In the genomic region with DNA sequence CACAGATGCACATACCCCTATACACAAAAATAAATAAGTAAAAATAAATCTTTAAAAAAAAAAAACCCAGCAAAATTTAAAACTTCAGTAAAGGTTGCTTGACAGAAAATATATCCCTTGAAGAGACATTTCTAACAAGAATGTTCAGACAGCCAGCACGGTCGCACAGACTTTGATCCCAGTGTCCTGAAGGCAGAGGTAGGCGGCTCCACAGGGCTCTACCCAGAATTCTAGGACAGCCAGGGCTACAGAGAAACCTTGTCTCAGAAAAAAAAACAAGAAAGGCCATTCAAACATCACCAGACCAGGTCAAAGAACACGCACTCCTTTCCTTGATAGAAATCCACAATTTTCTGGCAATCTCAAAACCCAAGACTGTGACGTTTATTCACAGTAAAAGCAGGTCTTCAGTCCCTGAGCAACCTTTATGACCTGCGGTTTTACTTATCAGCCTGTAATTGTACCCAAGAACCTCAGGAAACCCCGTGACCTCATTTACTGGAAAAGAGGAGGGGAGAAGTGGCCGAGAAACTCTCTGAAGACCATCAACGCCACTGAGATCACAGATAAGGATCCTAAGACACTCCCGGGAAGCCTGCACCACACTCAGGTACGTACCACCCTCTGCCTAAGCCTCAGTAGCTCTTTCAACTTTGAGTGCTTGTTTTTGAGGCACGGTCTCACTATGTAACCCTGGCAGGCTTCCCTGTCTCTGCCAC, we compare ENCODE assay signal across 18 mouse cellular contexts. TPM values are rescaled to one million over a fixed set of nuclear protein-coding genes. Genes with fewer than 3 reads are reported as not detected.
DNase-seq lines count a peak whose midpoint lies in the region; ATAC-seq and TF ChIP-seq lines count a peak whose summit lies in the region.
"Had no signal": no experiment of that assay in that cellular context is flagged by ENCODE, and none has a peak within 500 bp of the region (broad histone marks: within the 10 kb centered on the region; RNA-seq: fewer than 3 reads in every experiment).

No protein-coding gene starts in this region.

- no peaks in the 10 kb centered on the region for H3K27me3 ChIP-seq in kidney, adult 2 months (replicated peaks; ENCODE audit: control insufficient read depth, insufficient read depth, low read length)
- H3K27me3 ChIP-seq in kidney, embryonic 16.5 days (ENCODE audit: insufficient read depth, low read length): no peaks in the 10 kb centered on the region
- H3K27me3 ChIP-seq in intestine, embryonic 14.5 days (replicated peaks; ENCODE audit: control insufficient read depth, insufficient read depth, low read length): no peaks in the 10 kb centered on the region
- H3K27me3 ChIP-seq in midbrain, embryonic 11.5 days (ENCODE audit: control insufficient read depth, insufficient read depth, low read length): no peaks in the 10 kb centered on the region
- H3K27me3 ChIP-seq: heart, embryonic 15.5 days; hindbrain, embryonic 12.5 days had no signal

- peaks cover 7% of the 10 kb centered on the region for H3K9me3 ChIP-seq in kidney, embryonic 16.5 days (ENCODE audit: low read length)
- 0 out of 2 replicates have a peak, but pooled peaks cover 7% of the 10 kb centered on the region for H3K9me3 ChIP-seq in intestine, embryonic 14.5 days (ENCODE audit: control insufficient read depth, low read length)
- no peaks in the 10 kb centered on the region for H3K9me3 ChIP-seq in midbrain, embryonic 11.5 days (ENCODE audit: control insufficient read depth, low read length)
- H3K9me3 ChIP-seq: heart, embryonic 15.5 days had no signal

- no peaks in the 10 kb centered on the region for H3K36me3 ChIP-seq in kidney, adult 2 months (ENCODE audit: control insufficient read depth, insufficient read depth, low read length)
- peaks cover 20% of the 10 kb centered on the region for H3K36me3 ChIP-seq in kidney, embryonic 16.5 days (ENCODE audit: insufficient read depth, low read length)
- H3K36me3 ChIP-seq in intestine, embryonic 14.5 days (ENCODE audit: control insufficient read depth, insufficient read depth, low read length): peaks cover 27% of the 10 kb centered on the region
- peaks cover 7% of the 10 kb centered on the region; the same call in 1 of the 2 replicates for H3K36me3 ChIP-seq in midbrain, embryonic 11.5 days (ENCODE audit: control insufficient read depth, insufficient read depth, low read length)

- WGBS in kidney, adult 2 months: 66% methylated on average over 12 of the region's 12 CpGs
- WGBS in kidney, embryonic 16.5 days: 70% methylated on average over 12 of the region's 12 CpGs
- WGBS in intestine, embryonic 14.5 days: 50% methylated on average over 12 of the region's 12 CpGs
- 88% methylated on average over 12 of the region's 12 CpGs for WGBS in midbrain, embryonic 11.5 days

- peaks cover 2% of the 10 kb centered on the region; the same call in 1 of the 2 replicates for H3K4me1 ChIP-seq in kidney, adult 2 months (ENCODE audit: control insufficient read depth, insufficient read depth, low read length)
- H3K4me1 ChIP-seq in kidney, embryonic 16.5 days (ENCODE audit: insufficient read depth, low read length): 0 out of 2 replicates have a peak, but pooled peaks cover 4% of the 10 kb centered on the region
- H3K4me1 ChIP-seq in intestine, embryonic 14.5 days (replicated peaks; ENCODE audit: control insufficient read depth, insufficient read depth, low read length): 0 out of 2 replicates have a peak, but pooled peaks cover 3% of the 10 kb centered on the region
- no peaks in the 10 kb centered on the region for H3K4me1 ChIP-seq in midbrain, embryonic 11.5 days (ENCODE audit: control insufficient read depth, insufficient read depth, low read length)
- H3K4me1 ChIP-seq: embryonic facial prominence, embryonic 10.5 days; hindbrain, embryonic 12.5 days had no signal

- TF ChIP-seq CTCF in kidney, adult 2 months (conservative IDR thresholded peaks at IDR 0.05; ENCODE audit: insufficient read depth, insufficient read length, low read depth, low read length): no peak

- ATAC-seq in kidney, embryonic 16.5 days (ENCODE audit: low FRiP score, low TSS enrichment): no peak
- ATAC-seq in intestine, embryonic 14.5 days (replicated peaks; ENCODE audit: low FRiP score, low TSS enrichment, low read depth): peak; percentile 53; the same call in 1 of the 2 replicates
- no peak for ATAC-seq in midbrain, embryonic 11.5 days (ENCODE audit: low FRiP score)

- TF ChIP-seq POLR2A in kidney, adult 2 months (IDR thresholded peaks at IDR 0.05; ENCODE audit: low read depth, low read length): no peak

- H3K27ac ChIP-seq in kidney, adult 2 months (ENCODE audit: insufficient read depth, low read depth, low read length): 0 out of 2 replicates have a peak overlapping the region, but pooled peaks have one; percentile 0
- H3K27ac ChIP-seq in kidney, embryonic 16.5 days (ENCODE audit: low read length): no peak overlapping the region
- no peak overlapping the region for H3K27ac ChIP-seq in intestine, embryonic 14.5 days (ENCODE audit: low read depth)
- no peak overlapping the region for H3K27ac ChIP-seq in midbrain, embryonic 11.5 days (ENCODE audit: low read depth, low read length)
- H3K27ac ChIP-seq: embryonic facial prominence, embryonic 10.5 days; heart, embryonic 15.5 days; hindbrain, embryonic 12.5 days; layer of hippocampus, adult 2 months; macrophage had no signal

- H3K4me2 ChIP-seq in kidney, embryonic 16.5 days (replicated peaks; ENCODE audit: low read depth, low read length): no peak overlapping the region
- no peak overlapping the region for H3K4me2 ChIP-seq in intestine, embryonic 14.5 days (ENCODE audit: low read length)
- H3K4me2 ChIP-seq in midbrain, embryonic 11.5 days: no peak overlapping the region
- H3K4me2 ChIP-seq: heart, embryonic 15.5 days; hindbrain, embryonic 12.5 days had no signal

- H3K4me3 ChIP-seq in kidney, adult 2 months (ENCODE audit: insufficient read depth, low read depth, low read length): no peak overlapping the region
- no peak overlapping the region for H3K4me3 ChIP-seq in kidney, embryonic 16.5 days (ENCODE audit: low read length)
- no peak overlapping the region for H3K4me3 ChIP-seq in intestine, embryonic 14.5 days (ENCODE audit: low read depth, low read length)
- no peak overlapping the region for H3K4me3 ChIP-seq in midbrain, embryonic 11.5 days (ENCODE audit: low read depth, low read length)
- H3K4me3 ChIP-seq: embryonic facial prominence, embryonic 10.5 days; heart, embryonic 15.5 days; hindbrain, embryonic 12.5 days; layer of hippocampus, adult 2 months had no signal

- no peak overlapping the region for H3K9ac ChIP-seq in kidney, embryonic 16.5 days (replicated peaks; ENCODE audit: low read length)
- H3K9ac ChIP-seq in intestine, embryonic 14.5 days (ENCODE audit: low read length): no peak overlapping the region
- H3K9ac ChIP-seq in midbrain, embryonic 11.5 days (ENCODE audit: low read length): no peak overlapping the region
- H3K9ac ChIP-seq: heart, embryonic 15.5 days; hindbrain, embryonic 12.5 days had no signal

- peak; percentile 88 for DNase-seq in kidney, adult 2 months
- DNase-seq in CD4-positive, CD25-positive, alpha-beta regulatory T cell, adult 2 months (ENCODE audit: low read depth, low spot score): peak; percentile 31
- DNase-seq in intestine, embryonic 14.5 days (ENCODE audit: low spot score): no peak
- DNase-seq in kidney, postnatal 36 days: peak; percentile 73 to 78
- DNase-seq in right cerebral cortex, postnatal 25 days: no peak
- DNase-seq in spleen, postnatal 4 days (ENCODE audit: low spot score in 2 of 2): no peak
- no peak for DNase-seq in midbrain, embryonic 11.5 days (ENCODE audit: low spot score, missing footprints)
- DNase-seq: cerebellum, adult 9-10 months; gastrocnemius, postnatal 36 days; retina, postnatal 1 day; spleen, adult 18-20 months; thymus, adult 18-20 months had no signal

RNA-seq across cellular contexts. Expression of a gene that starts 11.7 kb away (rescaled TPM):
- 21.8 and 22.3 TPM in 2 replicates for polyA plus RNA-seq in kidney, adult 2 months (2012; rRNA removed)
- 44.9 and 46.1 TPM in 2 replicates for polyA plus RNA-seq in kidney, embryonic 16.5 days (2015; fragmentation: Nextera tagmentation; extraction: Ambion mirVana)
- polyA plus RNA-seq in intestine, embryonic 14.5 days (2014; fragmentation: Nextera tagmentation; extraction: Ambion mirVana): 62.7 and 64.0 TPM in 2 replicates
- 21.4 and 23.6 TPM in 2 replicates for polyA plus RNA-seq in midbrain, embryonic 11.5 days (2014; fragmentation: Nextera tagmentation; extraction: Ambion mirVana)

RNA-seq across cellular contexts. Expression of a gene that starts 41.5 kb away (rescaled TPM):
- not detected in 2 replicates for polyA plus RNA-seq in kidney, adult 2 months (2012; rRNA removed)
- 0.30 and 0.36 TPM in 2 replicates for polyA plus RNA-seq in kidney, embryonic 16.5 days (2015; fragmentation: Nextera tagmentation; extraction: Ambion mirVana)
- polyA plus RNA-seq in intestine, embryonic 14.5 days (2014; fragmentation: Nextera tagmentation; extraction: Ambion mirVana): 0.12 and 0.27 TPM in 2 replicates
- 0.30 TPM in 1 of 2 replicates, not detected in the other for polyA plus RNA-seq in midbrain, embryonic 11.5 days (2014; fragmentation: Nextera tagmentation; extraction: Ambion mirVana)

Comparison
In these comparisons a context has a peak if more than half of its experiments do, and no peak if none do; other contexts are left out.
1. DNase-seq: peak in kidney, adult 2 months (single experiment), CD4-positive, CD25-positive, alpha-beta regulatory T cell, adult 2 months (single experiment) and kidney, postnatal 36 days (2 of 2); none in intestine, embryonic 14.5 days (single experiment), right cerebral cortex, postnatal 25 days (single experiment), spleen, postnatal 4 days (0 of 2) and midbrain, embryonic 11.5 days (single experiment).